Mouse (Mus musculus) cortical plate, adult 2 months (tissue): Measurements from ENCODE around the gene Cst3.

Experiments
- CTCF ChIP-seq: fragments of 200-500 bp; IDR thresholded peaks from 2 replicates; pipeline ENCODE4 v1.5.1; 2011; ENCODE audit warnings: mild to moderate bottlenecking, control low read depth, low read length; ENCODE audit not compliant: insufficient read depth; ENCODE audit errors: extremely low read depth
- POLR2A ChIP-seq: fragments of 200-500 bp; IDR thresholded peaks from 2 replicates; pipeline ENCODE4 v1.6.1; 2011; ENCODE audit warnings: mild to moderate bottlenecking, low read length, control low read depth; ENCODE audit not compliant: insufficient read depth; ENCODE audit errors: extremely low read depth

- no peak for TF ChIP-seq CTCF
- no peak for TF ChIP-seq POLR2A
These were observed 18.7 kb downstream of the Cst3 start for GRCm38 (mm10) chr2:148856630-148857400.
